Mouse (Mus musculus) brain, embryonic 14.5 days (tissue): ENCODE measurements at regions not wholly inside any gene's neighbourhood (a gene's known extent, or its start where the extent isn't known, plus 50 kb on each side); places are given as distances from the start of the nearest gene placed in this dataset.

Experiments used
- DNase-seq: peaks from one replicate; pipeline ENCODE4 v3.0.0-alpha.2; 2011; ENCODE audit warnings: low read depth
- CTCF ChIP-seq: fragments of 200-500 bp; IDR thresholded peaks from 2 replicates; pipeline ENCODE4 v1.5.1; 2012; ENCODE audit warnings: inconsistent platforms, mild to moderate bottlenecking, moderate library complexity, borderline replicate concordance; ENCODE audit not compliant: insufficient read depth, insufficient read length; ENCODE audit errors: extremely low read depth
- POLR2A ChIP-seq: fragments of 200-500 bp; IDR thresholded peaks from 2 replicates; pipeline ENCODE4 v1.6.1; 2012; ENCODE audit warnings: mild to moderate bottlenecking, inconsistent platforms, borderline replicate concordance; ENCODE audit not compliant: poor library complexity, insufficient read depth, insufficient read length, severe bottlenecking; ENCODE audit errors: extremely low read depth

DNA sequence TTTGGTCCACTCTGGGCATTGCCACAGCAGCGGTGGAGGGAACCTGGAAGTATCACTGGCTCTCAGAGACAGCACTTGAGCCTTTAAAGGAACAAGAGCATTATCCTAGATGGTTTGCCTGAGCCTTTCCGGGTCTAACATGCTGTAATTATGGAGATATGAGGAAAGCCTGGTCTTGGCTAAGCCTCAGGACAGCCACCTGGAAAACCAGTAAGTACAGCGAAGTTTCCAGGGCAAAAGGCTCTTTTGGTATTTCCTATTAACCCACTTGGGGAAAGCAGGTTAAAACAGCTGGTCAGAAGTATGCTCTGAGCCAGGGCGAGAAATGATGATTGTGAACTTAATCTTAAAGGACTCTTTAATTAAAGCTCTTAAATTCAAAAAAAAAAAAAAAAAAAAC lies 777.5 kb downstream of the Slc4a3 start:
- TF ChIP-seq POLR2A = no peak
- TF ChIP-seq CTCF = no peak
- no peak for DNase-seq

DNA sequence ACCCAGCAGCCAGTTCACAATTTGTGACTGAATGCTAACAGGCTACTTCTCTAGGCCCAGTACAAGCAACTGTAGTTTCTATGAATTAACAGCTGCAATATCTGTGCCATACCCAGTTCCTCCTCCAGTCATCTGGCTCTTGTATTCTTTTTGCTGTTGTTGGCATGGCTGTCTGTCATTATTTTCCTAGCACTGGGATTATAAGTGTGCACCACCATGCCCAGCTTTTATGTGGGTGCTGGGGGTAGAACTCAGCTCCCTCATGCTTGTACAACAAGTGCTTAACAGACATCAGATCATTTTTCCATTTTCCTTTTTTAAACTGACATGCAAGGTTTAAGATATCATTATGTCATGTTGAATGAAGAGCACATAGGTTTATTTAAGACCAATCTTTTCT lies 789.9 kb downstream of the Slc4a3 start:
- no peak for DNase-seq
- TF ChIP-seq CTCF = no peak
- no peak for TF ChIP-seq POLR2A

DNA sequence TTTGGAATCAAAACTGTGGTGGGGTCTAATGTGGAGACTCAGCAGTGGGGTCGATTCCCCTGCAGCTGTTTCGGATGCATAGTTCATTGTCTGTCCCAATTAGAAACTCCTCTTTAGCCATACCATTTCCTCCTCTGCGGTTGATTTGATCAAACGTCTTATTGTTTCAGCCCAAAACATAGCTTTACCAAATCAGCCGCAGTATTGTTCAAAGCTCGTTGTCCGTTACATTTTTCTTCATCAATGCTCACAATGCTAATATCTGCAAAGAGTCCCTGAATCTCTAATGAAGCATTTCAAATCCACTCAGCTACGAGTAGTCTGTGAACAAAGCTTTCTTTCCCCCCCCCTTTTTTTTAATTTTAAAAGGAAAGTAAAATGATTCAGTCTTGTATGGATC lies 816.0 kb downstream of the Slc4a3 start:
- TF ChIP-seq CTCF (no peak), POLR2A (no peak)

DNA sequence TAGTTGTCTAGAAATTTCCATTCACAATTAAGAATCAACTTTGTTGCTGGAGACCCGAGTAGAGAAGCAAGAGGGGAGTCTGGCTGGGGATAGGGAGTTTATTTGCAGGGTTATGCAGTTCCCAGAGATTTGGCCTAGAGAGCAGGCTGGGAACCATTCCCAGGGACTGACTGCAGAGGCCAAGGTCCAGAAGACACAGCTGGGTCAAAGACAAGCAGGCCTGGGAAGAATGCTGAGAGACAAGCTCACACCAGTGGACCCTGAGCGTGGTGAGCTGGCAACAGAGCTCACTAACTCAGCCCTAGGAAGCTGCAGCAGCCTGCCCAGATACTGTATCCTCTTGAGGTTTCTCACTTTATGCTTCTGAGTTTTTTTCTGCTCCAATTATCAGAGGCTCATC lies 827.9 kb downstream of the Slc4a3 start:
- no peak for DNase-seq
- TF ChIP-seq CTCF = no peak

More for the DNA sequence above, 816.0 kb downstream of the Slc4a3 start:
- DNase-seq = peak; percentile 18

DNA sequence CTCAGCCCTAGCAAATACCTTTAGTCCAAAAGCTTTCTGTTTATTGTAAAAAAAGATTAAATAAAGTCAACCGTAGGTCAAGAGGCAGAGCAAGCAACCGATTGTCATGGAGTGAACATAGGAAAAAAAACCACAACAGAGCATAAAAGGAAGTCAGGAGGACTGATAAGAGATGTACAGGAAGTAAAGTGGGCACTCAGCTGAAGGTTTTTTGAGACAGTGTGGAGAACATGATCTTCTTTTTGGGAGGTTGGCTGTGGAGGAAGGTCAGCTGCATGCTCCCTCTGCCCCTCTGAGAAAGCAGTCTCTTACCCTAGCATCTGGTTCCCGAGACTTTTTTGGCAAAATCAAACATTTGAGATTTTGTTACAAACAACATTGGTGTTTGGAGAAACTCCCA lies 832.1 kb downstream of the Slc4a3 start:
- no peak for DNase-seq
- TF ChIP-seq POLR2A = no peak

DNA sequence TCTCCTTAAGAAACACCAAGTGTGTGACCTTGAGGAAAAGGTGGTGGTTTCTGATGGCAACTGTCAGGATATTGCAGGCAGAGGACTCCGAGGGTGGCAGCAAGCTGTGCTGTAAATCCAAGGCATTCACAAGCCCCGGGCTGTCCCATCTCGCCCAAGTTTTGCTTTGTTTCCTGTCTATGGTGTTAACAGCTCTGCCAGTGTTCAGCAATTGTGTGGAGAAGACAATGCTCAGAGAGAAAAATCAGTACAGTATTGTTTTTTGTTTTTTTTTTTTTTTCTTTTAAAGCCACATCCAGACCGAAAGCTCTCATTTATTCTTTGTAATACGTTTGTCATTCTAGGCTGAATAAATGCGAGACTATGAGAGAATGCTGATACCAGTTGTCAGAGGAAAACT lies 846.5 kb downstream of the Slc4a3 start:
- TF ChIP-seq POLR2A (no peak), CTCF (no peak)
- peak; percentile 23 for DNase-seq

DNA sequence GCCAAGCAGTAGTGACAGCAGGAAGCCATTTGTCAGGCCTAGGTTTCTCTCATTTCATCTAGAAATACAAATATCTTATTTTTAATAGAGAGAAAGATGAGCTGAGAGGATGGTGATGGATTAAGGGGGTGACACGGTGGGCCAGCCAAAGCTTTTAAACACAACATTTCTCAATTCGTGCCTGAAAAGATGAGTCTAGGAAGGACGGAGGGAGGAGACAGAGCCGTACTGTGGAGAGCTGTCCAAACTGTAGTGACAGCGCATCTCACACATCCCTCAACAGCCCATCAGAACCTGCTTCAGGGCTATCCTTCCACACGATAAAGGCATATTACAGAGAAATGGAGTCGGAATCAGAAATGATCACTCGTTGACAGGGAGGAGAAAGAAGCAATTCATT lies 848.0 kb downstream of the Slc4a3 start:
- no peak for TF ChIP-seq CTCF
- no peak for TF ChIP-seq POLR2A
- no peak for DNase-seq

DNA sequence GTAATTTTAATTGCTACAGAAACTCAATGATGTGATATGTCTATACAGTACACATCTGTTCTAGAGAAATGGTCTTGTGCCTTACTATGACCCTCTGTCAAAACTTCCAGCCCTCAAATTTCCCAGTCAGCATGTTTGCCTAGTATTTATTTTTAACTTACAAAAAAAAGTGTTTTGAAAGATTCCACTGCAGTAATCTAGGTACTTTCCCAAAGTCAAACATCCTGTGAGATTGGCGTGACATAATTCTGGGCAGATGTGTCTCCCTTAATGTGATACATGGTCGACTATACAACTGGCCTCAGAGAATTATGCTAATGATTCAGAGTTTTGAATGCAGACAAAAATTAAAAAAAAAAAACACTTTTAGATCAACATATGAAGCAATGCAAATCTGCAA lies 856.8 kb downstream of the Slc4a3 start:
- no peak for DNase-seq
- TF ChIP-seq POLR2A = no peak
- no peak for TF ChIP-seq CTCF

DNA sequence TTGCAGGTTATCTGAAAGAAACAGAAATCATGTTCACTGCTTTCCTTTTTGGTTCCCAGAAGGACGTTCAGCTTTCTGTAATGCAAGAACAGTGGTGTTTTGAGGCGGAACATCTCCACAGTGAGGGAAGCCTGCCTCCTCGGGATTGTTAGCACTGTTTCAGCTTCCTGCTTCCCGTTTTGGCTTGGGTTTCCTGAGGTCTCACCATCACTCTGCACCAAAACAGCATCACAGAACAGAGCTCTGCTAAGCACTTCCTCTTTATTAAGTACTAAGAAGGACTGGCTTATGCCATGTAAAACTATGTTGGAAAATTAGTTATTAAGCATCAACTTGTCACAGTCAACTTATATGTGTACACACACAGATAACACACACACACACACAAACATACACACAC lies 857.9 kb downstream of the Slc4a3 start:
- TF ChIP-seq CTCF (no peak), POLR2A (no peak)
- no peak for DNase-seq

DNA sequence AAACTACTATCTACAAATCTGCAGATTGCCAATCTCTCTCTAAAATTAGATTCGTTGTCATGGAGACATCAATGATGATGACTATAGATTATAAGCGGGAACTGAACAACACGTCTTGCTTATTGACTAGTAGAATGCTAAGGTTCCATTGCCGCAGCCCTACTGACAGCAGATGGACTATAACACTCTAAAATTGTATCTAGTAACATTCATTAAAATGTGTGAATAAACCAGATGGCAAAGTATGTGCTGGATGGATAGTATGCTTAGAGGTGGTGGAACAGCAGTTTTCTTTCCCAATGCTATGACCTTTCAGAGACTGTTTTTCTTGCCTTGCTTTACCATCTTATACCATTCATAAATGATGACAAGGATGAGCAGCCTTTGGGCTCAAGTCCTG lies 864.7 kb downstream of the Slc4a3 start:
- DNase-seq = peak; percentile 48
- no peak for TF ChIP-seq POLR2A
- TF ChIP-seq CTCF = no peak

DNA sequence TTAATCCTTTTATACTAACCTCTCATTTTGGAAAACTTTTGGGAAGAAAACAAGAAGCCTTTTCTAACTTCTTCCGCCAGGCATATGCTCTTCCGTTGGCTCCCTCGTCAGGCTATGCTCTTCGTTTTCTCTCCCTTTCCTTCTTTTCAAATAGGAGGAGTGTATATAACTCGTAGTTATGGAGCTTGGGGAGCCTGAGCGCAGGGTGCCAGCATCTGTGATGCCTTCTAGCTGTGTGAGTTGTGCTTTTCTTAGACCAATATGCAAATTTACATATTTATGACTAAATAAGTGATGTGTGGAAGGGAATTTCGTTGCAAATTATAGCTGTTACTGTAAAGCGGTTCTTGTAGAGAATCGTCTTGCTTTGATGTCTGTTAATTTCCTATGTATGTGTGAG lies 874.5 kb downstream of the Slc4a3 start:
- no peak for TF ChIP-seq CTCF
- TF ChIP-seq POLR2A = no peak
- DNase-seq = peak; percentile 28

DNA sequence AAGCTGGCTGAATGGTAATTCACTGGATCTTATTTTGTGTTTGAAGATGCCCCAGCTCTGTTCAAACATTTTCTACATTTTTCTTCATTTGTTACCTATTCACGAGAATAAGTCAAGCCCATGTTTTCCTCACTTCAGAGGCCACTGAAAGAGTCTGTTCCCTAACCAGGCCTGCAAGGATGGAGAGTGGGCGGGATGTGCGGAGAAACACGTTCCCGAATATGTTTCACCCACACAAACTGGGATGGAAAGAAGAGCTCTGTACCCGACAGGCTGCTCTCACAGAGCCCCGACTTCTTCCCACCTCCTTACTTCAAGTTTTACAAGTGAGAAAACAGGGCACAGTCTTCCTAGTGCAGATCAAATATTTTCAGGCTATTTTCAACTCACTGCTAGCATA lies 881.4 kb downstream of the Slc4a3 start:
- no peak for DNase-seq
- TF ChIP-seq CTCF = no peak
- TF ChIP-seq POLR2A = no peak

DNA sequence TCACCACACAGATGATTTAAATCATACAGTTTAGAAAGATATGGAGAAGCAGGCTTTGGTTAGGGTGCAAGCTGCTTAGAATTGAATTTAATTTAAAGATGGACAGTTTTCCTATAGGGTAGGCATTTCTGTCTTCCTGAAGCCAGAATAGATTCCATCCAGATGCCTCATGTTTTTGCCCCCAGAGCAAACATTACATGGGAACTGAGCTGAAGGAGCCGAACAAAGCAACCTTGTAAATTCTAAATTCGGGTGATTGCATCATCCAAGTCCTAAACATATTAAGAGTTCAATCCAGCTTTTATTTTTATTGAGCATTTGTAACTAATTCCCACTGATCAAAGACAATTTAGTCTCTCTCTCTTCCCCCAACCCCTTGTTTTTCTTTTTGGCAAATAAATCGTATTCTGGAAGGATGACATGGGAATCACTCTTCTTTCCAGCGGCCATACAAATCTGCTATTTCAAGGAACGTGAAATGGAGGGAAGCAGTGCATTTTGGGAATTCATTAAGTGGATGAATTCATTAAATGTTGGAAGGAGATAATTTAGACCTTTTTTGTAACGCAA lies 884.1 kb downstream of the Slc4a3 start:
- TF ChIP-seq POLR2A (no peak), CTCF (no peak)
- peak; percentile 91 for DNase-seq
